Mouse (Mus musculus) heart, postnatal 0 days (tissue): Measurements from ENCODE around the gene Gstt1.

Experiments used
- CTCF ChIP-seq: IDR thresholded peaks from 2 replicates; pipeline ENCODE4 v1.5.1; 2016; ENCODE audit warnings: antibody characterized with exemption, control low read depth, low read depth
- EP300 ChIP-seq: IDR thresholded peaks from 2 replicates; pipeline ENCODE4 v1.6.1; 2016; ENCODE audit warnings: antibody characterized with exemption, low read depth

DNA sequence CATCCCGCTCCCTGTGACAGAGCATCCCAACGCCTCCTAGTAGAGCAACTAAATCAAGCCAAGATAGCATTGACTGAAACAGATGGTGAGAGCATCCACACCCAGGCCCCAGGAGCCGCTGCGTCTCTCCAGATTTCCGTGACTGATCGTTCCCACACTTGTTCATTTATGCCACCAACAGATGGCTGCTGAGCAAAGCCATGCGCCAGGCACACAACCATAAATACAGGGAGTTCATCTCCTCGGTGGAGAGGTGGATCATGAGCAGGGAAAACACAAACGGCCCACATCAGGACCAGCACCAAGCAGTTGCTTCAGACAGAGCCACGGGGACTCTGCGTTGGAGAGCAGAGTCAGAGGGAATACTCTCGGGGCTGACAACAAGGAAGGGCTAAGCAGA is 55.0 kb downstream of the Gstt1 start:
- TF ChIP-seq CTCF (no peak), EP300 (no peak)
